Mouse (Mus musculus) yolk sac, embryonic 10.5 days (tissue): ENCODE data around the gene Ifi47.
"Not testable (repeated sequence)": the region's sequence is repeated elsewhere in the genome, so short reads cannot be mapped to it uniquely, and the experiment has no call there.

ENCODE experiments used
- DNase-seq: peaks from one replicate; pipeline ENCODE4 v3.0.0-alpha.2; 2017; ENCODE audit warnings: low spot score

The Ifi47 gene

DNA sequence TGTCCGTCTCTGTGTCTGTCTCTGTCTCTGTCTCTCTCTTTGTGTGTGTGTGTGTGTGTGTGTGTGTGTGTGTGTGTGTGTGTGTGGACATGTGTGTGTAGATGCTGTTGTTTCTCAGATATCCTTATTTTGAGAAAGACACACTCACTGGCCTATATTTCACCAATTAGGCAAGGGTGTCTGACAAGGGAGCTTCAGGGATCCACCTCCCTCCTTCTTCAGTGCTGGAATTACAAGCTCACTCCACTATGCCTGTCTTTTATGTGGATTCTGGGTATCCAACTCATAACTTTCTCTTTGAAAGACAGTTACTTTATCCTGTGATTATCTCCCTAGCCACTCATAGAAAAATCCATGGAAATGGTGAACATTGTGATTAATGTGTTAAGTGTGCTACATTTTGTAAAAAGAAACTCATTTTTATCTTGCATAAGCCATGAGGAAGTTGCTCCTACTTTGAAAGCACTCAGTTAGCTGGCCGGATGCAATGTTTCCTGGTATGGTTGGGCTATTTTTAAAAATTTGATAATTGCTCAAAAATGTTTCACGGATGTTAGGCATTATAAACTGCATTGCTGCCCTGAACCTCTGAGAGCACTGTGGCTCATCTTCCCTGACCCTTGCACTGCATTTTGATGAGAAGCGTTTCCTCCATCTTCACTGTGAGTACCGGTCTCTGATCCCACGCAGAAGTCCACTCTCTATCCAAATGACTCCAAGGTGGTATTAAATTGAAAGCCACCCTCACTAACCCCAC is at the start of gene Ifi47:
Gene Ifi47 (plus strand): TSS at position 587 of the 757 bp plus-strand sequence.
- not testable (repeated sequence) for DNase-seq

DNA sequence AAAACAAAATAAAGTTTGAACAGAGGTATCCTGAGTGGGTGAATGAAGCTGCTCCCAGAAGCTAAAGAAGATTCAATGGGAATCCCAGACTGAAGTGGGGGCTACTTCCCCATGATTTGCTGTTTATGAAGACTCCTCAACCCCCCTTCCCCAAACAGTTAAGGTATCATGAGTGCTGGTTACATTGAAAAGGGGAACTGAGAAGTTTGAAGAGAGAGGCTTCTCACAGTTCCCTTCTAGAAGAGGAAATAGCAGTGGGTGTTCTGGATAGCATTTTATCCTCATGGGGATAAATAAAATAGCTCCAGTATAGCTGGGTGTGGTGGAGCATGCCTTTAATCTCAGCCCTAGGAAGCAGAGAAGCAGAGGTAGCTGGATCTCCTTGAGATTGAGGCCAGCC is 26.3 kb upstream of the Ifi47 start:
- DNase-seq = not testable (repeated sequence)

DNA sequence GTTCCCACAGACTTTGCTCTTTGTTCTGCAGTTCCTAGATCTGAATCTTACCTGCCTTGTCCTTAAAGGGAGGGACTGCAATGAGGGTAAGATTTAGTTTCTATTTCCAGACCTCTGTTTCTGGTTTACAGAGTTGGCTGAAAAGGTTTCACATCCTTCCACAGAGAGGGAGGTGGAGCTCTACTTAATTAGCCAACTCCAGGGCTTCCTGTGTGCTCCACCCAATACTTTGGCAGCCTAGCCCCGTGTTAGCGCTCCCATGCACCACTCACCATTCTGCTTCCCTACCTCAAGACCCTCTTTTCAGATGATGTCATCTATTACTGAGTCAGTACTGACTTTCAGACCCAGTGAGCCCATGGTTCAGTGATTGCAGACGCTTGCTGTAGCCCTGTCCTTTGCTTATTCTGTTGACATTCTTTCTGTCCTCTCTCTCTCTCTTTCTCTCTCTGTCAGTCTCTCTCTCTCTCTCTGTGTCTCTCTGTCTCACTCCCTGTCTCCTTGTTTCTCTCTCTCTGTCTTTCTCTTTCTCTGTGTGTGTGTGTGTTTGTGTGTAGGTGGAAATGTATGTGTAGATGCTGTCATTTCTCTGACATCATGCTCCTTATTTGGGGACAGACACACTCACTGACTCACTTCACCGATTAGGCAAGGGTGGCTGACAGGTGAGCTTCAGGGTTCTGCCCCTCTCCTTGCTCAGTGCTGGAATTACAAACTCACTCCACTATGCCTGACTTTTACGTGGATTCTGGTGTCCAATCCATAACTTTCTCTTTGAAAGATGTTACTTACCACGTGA is 25.1 kb upstream of the Ifi47 start, which contains the start of gene 9930111J21Rik2:
Gene 9930111J21Rik2 (minus strand): TSS at position 150 of the 799 bp plus-strand sequence.
- DNase-seq = not testable (repeated sequence)

DNA sequence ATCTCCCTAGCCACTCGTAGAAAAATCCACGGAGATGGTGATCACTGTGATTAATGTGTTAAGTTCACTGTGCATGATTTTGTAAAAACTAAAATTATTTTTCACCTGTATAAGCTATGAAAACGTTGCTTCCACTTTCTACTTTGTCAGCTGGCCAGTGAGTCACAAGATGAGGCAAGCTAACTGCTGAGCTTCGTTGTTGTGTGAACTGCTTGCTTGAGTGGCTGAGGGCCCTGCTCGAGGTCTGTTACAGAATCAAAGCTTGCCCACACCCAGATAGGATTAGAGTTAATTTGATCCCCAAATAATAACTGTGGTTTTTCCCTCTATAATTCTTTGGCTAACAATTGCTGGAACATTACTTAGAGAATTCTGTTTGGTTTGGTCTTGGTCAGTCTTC is 24.5 kb upstream of the Ifi47 start:
- not testable (repeated sequence) for DNase-seq

DNA sequence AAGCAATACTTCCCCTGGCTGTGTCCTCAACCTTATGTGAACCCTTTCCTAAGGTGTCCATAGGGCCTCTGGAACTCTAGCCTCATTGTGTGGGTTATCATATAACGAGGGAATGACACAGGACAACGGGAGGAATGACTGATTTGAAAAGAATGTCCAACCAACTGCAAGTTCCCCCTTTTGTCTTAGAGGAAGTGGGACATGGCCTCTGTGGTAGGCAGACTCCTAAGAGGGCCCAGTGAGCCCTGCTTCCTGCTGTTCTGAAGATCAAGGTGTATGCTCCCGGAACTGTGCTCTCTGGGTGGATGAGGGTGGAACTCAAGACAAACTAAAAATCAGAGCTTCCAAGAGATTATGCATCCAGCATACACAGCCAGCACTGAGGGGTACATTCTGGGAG is 16.3 kb upstream of the Ifi47 start:
- DNase-seq = not testable (repeated sequence)

DNA sequence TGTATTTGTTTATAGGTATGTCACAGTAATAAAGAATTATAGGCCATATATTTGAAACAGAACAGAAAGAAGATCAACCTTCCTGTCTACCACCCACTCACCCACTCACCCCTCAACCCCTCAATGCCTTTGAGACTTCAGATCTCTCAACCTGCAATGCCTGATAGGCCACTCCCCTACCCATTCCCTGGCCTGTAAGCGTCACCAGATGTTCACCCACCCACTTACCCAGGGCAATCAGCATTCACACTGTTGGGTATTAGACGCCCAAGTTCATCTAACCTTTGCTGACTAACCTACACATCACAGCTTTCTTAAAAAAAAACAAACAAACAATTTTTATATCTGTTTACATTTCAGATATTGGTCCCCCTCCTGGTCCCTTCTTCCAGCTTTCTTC is 14.5 kb upstream of the Ifi47 start:
- not testable (repeated sequence) for DNase-seq

DNA sequence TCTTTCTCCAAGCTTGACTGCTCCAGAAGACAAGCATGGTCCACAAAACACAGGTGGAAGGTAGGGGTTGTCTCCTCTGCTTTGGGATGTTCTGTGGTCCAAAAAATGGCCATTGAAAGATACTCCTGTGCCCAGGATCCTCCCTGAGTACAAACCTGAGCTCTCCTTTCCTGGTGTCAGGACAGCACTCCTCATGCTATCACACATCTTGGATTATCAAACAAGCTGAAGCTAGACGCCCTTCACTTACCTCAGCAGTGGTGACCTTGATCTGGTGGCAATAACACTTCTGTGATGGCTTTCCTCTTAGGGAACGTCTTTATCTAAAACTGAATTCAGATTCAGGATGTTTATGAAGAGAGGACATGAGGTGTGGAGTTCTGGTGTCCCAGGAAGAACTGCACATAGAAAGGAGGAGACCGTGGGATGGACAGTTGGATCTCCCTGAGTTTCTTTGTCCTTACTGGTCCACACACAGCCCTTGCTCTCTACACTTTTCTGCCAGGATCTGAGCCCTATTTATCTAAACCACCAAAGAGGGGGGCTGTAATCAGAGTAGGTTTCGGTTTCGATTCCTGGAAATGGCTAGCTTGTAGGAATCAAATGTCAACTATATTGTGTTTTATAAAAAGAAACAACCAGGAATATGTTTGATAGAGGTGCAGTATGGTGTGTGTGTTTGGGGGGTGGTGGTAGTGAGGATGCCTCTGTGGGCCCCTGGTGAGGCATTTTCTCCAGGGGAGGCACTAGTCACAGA is 12.5 kb upstream of the Ifi47 start, which contains the start of gene Tgtp2:
Gene Tgtp2 (minus strand): TSS at position 494 of the 757 bp plus-strand sequence.
- DNase-seq = not testable (repeated sequence)

DNA sequence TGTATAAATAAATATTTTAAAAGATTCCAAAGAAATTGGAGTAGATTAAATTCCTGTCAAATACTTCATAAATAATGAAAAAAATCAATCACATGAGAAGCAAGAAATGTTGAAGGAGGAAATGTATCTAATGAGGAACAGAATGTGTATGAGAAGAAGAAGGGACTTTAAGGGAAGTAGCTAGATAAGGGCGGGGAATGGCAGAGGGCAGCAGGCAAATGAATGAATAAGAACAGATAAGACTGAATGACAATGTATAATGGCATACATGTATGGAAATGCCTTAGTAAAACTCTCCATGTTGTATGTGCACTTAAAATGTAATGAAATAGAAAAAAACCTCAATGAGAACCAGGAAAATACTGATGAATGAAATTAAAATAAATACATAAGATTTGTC is 8.0 kb upstream of the Ifi47 start:
- DNase-seq = no peak

DNA sequence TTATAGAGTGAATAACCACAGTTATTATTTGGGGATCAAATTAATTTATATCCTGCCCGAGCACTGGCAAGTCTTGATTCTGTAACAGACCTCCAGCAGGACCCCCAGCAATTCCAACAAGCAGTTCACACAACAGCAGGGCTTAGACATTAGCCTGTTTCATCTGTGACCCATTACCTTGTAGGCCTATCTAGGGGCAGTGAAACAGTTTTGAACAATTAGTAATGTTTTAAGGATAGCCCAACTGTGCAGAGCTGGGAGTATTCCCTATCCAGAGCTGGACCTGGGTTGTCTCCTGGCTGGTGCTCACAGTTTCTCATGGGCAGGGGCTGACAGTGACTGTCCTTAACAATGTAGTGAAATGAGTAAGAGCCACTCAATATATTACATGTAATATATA is 625 bp downstream of the Ifi47 start:
- no peak for DNase-seq

DNA sequence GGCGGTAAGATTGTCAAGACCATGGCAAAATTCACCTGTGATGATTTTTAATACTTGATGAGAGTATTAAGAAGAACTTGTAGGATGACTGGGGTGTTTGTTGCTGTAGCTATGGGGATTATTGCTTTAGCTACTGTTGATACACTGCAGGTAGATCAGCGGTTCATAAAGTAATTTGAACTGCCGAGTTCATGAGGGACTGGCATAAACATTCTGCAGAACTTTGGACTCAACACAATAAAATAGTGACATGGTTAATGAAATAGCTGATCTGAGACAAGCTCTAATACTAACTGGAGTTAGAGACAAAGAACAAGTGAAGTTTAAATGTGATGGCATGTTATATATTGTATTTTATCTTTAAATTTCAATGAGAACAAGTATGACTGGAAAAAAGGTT is 2.3 kb downstream of the Ifi47 start:
- no peak for DNase-seq

DNA sequence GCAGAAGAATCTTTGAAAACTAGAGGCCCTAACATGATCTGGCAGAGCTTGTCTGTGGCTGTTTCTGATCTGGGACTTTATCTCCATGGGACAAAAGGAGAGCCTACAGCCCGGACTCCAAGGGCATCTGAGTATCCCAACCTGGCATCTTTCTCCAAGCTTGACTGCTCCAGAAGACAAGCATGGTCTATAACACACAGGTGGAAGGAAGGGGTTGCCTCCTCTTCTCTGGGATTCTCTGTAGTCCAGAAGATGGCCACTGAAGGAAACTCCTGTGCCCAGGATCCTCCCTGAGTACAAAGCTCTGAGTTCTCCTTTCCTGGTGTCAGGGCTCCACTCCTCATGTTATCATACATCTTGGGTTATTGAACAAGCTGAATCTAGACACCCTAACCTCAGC is 4.2 kb downstream of the Ifi47 start:
- no peak for DNase-seq

DNA sequence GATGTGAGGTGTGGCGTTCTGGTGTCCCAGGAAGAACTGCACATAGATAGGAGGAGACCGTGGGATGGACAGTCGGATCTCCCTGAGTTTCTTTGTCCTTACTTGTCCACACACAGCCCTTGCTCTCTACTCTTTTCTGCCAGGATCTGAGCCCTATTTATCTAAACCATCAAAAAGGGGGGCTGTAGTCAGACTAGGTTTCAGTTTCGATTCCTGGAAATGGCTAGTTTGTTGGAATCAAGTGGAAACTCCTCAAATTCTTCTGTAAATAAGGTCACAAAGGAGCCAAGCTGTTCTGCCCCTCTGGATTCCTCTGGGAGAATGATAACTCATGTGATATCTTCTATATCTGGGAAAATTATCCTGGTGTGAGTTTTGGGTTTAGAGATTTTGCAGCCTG is 5.0 kb downstream of the Ifi47 start:
- no peak for DNase-seq

DNA sequence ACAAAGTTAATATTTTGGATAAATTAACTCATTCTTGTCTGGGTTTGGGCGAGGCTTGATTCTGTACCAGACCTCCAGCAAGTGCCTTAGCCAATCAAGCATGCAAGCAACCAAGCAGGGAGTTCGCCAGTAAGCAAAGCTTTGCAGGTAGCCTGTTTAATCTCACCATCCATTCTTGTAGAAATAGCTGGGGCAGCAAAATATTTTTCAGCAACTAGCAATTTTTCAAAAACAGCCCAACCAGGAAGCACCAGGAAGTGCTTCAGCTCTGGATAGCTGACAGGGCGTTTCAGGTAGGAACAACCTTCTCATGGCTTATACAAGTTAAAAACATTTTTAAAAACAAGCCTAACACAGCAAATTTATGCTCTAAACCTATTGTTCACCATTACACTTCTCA is 5.5 kb downstream of the Ifi47 start:
- no peak for DNase-seq

DNA sequence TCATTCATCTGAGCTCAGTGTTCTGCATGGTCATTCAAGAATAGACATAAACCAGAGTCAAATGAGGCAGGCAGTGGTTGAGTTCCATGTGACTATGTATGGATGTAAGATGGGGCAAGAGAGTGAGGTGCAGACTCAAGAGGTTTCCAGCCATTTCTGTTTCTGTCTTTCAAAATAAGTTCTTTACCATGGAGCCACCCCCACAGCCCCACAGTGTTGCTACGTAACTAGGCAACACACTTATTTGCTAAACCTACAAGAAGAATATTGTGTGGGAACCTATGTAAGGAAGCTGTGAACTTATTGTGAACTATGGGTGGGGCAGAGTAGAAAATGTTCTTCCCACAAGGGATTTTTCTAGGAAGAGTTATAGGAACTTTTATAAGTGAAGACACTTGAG is 6.8 kb downstream of the Ifi47 start:
- no peak for DNase-seq

DNA sequence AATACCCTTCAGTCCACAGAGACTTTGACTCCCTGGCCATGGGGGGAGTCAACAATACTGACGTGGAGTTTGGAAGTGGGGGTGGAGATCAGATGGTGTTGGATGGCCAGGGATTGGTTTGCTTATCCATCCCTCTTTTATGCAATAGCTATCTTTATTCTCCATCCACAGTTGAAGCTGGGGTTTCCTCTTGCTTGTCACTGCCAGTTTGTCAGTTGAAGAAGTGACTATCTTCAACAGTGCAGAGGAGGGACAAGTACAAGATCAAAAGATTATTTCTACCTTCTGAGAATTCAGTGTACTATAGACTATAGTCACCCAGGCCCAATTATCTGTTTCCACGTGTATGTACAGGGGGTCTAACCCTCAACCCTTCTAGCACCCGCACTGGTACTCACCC is 7.4 kb downstream of the Ifi47 start:
- no peak for DNase-seq

DNA sequence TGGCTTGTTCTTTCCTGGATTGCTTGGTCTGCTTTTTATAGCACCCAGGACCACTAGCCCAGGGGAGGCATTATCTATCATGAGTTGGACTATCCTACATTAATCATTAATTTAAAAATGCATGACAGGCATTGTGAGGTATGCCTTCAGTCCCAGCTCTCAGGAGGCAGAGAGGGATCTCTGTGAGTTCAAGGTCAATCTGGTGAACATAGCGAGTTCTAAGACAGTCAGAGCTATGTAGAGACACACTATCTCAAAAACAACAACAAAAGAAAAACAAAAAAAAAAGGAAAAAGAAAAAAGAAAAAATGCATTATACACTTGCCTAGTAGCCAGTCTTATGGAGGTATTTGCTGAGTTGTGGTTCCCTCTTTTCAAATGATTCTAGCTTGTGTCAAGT is 8.0 kb downstream of the Ifi47 start:
- no peak for DNase-seq

DNA sequence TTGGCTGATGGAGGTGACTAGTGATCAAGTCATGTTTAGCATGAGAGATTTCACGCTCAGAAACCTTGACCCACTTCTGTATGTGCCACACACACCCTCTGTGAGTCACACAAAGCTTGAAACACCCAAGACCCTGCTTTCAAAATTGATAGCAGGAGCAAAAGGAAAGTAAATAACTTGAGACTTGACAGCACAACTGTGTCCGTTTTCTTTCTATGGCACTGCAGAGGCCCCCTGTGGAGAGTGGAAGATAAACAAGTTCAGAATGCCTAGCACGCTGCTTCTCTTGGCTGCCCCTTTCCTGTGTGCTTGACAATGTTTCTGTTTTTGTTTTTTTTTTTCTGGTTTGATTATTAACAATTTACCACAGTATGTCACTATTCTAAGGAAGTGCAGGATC is 8.5 kb downstream of the Ifi47 start:
- no peak for DNase-seq

DNA sequence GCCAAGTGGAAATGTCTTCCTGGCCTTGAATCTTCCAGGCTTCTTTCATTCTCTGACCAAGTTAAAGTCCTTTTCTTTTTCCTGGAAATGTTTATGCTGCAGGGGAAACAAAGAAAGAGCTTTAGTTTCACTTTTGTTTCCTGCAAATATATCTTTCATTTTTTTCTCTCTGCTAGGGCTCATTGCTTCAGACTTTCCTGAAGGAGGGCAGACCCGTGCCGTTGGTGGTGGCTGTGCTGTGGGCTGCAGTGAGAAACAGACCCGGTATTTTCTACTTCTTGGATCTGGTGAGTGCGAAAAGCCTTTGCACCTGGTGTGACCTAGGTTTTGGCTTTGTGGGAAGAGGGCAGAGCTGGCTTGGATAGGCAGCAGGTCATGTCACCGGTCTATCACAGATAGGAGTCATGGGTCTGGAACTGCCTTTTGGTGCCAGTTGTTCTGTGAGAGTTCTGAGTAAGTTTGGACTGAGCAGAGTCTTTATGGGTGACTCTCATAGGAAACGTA is 10.5 kb downstream of the Ifi47 start:
- DNase-seq = no peak

DNA sequence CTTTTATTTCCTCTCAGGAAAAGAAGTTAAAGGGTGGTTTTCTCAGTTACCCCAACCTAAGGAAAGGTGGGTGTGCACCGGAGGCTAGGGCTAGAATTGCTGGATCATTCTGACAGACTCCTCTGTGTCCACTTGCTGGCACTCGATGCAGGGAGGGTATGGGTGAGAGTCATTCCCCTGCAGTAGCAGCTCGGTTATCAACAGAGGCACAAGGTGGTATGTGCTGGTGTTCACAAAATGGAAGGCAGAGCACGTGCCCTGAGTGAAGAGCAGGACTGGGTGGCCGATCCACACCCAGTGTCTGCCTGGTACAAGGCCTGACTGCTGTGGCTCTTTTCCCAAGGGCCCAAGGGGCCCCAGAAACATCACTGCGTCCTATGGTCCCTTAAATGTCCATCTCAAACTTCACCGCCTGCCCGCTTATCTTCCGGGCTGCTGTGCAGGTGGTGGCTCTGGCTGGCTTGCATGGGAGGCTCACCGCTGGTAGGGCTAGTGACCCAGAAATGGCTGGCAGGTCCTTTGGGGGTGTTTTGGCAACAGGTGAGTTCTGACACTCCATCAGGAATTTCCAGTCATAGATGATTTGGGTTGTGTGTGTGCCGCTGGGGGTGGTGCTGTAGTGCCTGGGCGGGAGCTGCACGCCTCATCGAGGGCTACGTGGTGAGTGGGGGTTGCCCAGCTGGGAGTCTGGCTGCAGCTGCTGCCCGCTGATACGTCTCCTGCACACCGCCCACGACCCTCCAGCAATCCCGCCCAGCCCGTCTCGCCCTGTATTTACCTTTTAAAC is 11.6 kb downstream of the Ifi47 start:
- DNase-seq = peak; percentile 40

DNA sequence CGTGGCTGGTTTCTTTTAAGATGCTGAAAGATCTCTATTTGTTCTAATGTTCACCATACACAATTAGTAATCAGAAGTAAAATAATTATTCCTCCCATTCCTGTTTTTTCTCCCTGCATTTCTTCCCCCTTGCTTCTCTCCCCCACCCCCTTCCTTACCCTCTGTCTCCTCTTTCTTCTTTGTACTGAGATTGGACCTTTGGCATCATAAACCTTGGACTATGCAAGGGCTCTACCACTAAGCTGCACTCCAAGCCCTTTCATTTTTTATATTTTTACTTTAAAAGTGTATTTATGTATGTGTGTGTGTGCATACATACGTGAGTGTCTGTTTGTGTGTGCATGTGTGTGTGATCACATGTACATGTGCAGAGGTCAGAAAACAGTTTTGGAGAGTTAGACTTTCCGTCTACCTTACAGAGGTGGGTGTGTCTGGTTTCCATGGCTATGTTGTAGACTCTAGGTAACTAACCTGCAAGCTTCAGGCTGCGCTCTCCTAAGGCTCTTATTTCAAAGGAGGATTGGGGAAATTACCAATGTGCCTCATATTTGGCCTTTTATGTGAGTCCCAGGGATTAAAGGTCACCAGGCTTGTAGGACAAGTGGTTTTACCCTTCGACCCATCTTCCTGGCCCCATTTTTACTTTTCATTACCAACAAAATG is 12.7 kb downstream of the Ifi47 start:
- DNase-seq = no peak
